In the genomic region with DNA sequence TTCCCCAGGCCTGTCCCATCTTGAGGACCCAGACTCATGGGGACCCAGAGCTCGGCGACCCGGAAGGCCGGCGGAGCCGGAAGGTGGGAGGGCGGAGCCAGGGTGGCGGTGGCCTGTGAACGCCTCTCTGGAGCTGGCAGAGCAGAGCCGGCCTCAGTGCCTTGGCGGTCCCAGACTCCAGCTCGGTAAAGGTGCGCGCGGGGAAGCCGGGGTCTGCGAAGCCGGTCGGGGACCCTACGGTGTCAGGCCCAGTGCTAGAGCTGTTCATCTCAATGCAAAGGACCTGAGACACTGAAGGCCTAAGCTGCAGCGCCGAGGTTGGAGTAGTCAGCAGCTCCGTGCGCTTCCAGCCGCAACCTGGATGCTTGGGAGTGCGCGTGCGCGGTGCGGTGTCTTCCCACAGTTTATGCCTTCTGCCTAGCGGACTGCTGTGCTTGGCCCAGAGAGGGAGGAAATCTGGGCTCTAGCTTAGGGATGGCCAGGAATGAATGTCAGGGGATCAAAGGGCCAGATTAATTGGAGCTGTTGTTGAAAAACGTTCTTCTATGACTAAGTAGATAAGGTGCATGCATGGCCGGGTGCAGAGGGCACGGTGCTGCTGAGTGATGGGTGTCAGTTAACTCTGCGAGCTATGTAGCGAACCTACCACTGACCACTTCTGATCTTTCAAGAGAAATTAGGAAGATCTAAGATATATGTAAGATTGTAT, we compare ENCODE assay signal across 2 mouse cellular contexts.
TF ChIP-seq lines count a peak whose summit lies in the region.

No protein-coding gene starts in this region.

TF ChIP-seq in C2C12, 6 proteins besides CTCF, POLR2A, EP300 and RAD21 (continued from another document):
- TF ChIP-seq MAX (IDR thresholded peaks at IDR 0.05) (no peak), CEBPB (IDR thresholded peaks at IDR 0.05; ENCODE audit: low read depth) (no peak)

TF ChIP-seq in myocyte, 11 proteins besides CTCF, POLR2A, EP300 and RAD21 (continued from another document):
- TF ChIP-seq E2F4 (IDR thresholded peaks at IDR 0.05; ENCODE audit: insufficient read depth) (no peak), CEBPB (IDR thresholded peaks at IDR 0.05; ENCODE audit: insufficient read depth, poor library complexity, severe bottlenecking) (no peak), MAX (IDR thresholded peaks at IDR 0.05; ENCODE audit: low read depth) (no peak), MYOD1 (IDR thresholded peaks at IDR 0.05; ENCODE audit: control insufficient read depth in 1 of 3, insufficient read length in 2 of 3, low read depth in 2 of 3) (no peak), USF1 (IDR thresholded peaks at IDR 0.05; ENCODE audit: low read depth) (no peak), POLR2AphosphoS2 (IDR thresholded peaks at IDR 0.05; ENCODE audit: insufficient read length, low read depth) (no peak), SRF (IDR thresholded peaks at IDR 0.05; ENCODE audit: control insufficient read depth, insufficient read length, low read depth) (no peak)
